Mouse (Mus musculus) ES-CJ7 (cell line): Measurements from ENCODE around the gene Egfl7.

Experiments used
- DNase-seq: peaks from one replicate; pipeline ENCODE4 v3.0.0; 2011; ENCODE audit warnings: low read depth, low spot score

Gene Egfl7

DNA sequence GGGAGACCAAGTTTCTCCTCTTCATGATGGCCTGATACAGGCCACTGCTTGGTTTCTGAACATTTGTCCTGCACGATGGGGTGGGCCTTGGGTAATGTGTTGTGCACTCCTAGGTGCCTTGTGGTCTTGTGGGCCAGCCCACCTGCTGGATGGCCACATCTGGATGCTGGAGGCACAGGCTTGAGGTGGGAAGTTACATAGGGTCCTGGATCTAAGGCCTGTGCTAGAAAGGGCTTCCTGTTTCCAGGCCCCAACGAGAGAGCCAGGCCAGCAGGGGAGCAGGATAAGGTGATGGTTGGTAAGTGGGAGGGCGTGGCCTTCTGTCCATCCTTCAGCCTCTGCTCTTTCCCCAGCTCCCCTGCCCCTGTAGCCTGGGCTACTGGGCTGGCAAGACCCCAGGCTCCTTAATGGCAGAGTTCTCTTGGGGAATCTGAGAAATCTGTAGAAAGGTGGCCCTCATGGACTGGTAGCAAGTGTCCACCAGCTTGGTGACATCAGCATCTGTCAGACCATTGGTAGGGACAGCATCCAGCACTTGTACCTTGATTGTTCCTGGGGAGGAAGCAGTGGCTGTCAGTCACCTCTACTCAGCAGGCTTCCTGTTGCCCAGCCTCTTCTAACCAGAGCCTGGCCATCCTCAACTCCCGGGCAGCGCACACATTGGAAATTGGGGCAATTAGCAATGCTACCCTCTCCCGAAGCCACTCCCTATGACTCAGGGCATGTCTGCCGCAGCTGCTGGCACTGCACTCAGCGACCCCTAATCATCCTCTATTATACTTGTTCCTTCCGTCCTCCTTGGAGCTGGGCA, 13.6 kb downstream of the Egfl7 start:
- DNase-seq = no peak

DNA sequence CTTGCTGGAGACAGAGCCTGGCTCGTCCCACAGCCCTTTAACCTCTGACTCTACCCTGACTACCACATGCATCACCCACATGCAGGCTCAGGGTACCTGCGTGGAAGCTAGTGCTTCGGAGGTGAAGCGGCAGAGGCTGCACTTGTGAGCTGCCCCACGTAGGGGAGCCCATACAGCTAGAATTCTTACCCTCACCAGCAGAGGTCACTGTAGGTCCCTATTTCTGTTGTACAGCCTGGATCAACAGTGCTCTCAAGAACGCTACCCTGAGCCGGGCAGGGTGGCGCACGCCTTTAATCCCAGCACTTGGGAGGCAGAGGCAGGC, 14.2 kb downstream of the Egfl7 start:
- peak; percentile 94 for DNase-seq

- peak; percentile 84 for DNase-seq
Observed at GRCm38 (mm10) chr2:26594461-26594933, 14.7 kb downstream of the Egfl7 start.

DNA sequence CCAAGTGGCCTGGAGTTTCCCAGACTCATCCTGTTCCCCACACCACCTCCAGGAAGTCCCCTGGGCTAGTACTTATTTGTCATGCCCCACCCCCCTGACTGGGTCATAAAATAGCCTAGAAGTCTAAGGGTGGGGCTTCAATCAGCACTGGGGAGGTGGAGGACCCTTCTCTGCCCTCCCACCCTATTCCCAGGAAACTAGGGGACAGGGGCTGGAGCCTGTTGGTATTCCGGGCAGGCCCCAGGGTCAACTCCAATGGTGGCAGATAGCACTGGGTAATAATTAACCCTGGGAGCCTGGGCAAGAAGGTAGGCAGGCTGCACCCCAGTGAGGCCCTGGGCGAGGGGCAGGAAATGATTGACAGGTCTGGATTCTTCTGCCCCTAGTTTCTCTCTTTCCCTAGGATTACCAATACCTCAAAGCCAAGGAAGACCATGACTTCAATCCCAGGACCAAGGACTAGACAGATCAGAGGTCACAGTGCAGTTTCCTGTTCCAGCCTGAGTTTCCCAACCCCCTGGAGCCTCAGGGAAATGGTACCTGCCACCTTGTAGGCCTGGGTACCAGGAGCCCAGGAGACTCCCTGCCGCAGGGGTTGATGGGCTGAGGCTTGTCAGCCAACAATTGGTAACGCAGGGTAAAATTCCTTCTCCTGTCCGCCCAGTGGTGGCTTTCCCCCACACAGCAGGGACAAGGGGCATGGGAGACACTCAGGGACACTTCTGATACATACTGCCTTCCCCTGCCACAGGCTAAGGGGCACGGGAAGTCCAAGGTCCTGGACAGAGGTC, 15.3 kb downstream of the Egfl7 start:
- DNase-seq = no peak

GRCm38 (mm10) chr2:26595725-26596435, 16.1 kb downstream of the Egfl7 start:
- DNase-seq = no peak

DNA sequence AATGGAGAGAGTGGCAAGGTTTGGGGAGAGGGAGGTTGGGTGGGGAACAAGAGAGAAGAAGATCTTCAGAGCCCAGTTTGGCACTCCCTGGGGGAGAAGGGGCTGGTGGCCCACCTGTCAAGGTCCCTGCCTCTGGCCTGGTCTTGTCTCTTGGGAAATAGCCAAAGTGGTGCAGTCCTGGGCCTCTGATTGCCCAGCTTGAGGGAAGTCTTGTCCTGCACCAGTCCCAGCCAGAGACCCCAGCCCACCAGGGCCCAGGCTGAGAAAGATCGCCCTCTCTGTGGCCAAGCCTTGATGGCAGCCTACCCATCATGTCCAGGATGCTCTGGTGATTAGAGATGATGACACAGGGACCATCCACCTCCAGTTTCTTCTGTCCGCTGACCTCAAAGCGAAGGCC, 17.1 kb downstream of the Egfl7 start:
- DNase-seq = no peak

GRCm38 (mm10) chr2:26597810-26598209, 18.0 kb downstream of the Egfl7 start:
- no peak for DNase-seq

DNA sequence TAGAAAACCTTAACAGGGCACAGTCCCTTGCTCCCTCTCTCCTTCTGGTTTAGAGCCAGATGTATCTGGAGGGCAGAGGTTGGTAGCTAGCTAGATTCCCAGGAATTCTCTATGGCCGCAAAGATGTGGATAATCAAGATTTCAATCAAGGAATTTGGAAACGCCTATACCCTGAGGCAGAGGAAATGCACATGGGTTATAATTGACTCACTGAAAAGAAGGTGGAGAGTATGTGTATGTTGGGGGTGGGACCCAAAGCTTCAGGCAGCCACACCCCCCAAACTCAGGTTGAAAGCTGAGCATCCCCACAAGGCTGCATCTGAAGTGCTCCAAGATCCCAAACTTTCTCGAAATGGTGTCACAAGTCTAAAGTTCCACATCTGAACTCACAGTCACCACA, 18.6 kb downstream of the Egfl7 start:
- no peak for DNase-seq

DNA sequence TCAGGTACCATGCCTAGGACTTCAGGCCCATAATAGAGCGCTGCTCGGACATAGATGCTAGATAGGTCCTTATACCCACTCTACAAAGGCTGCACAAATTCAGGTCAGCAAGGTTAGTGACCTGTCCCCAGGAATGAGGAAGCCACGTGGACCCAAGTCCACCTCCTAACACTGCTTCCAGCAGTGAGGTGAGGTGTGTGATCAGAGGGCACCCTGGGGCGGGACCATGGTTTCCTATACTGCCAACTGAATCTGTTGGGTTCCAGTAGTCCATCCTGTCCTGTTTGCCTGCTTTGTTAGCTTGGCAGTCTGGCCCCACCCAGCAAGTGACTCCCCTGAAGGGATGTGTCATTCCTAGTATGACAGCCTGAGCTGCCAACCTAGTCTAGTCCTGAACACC, 20.2 kb downstream of the Egfl7 start:
- DNase-seq = no peak

- DNase-seq = peak; percentile 88
Observed at GRCm38 (mm10) chr2:26600664-26601063, 20.9 kb downstream of the Egfl7 start.

GRCm38 (mm10) chr2:26601595-26601994, 21.8 kb downstream of the Egfl7 start:
- DNase-seq = no peak

- no peak for DNase-seq
Observed at GRCm38 (mm10) chr2:26602631-26603030, 22.8 kb downstream of the Egfl7 start.

DNA sequence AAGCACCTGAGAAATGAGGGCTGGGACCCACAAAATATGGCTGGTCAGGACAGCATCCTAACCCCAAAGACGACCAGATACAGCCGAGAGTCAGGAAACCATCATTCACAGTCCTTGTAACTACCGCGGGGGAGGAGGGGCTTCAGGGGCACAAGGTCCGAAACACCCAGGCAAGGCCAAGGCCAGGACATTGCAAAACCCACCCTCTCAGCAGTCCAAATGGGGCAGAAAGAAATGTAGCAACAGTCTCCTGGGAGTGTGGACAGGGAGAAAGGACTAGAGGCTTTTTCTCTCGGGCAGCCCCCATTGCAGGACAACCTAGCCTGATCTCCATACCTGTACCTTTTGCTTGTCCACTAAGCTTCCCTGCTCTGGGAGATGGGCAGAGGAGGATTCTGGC, 23.3 kb downstream of the Egfl7 start:
- no peak for DNase-seq

DNA sequence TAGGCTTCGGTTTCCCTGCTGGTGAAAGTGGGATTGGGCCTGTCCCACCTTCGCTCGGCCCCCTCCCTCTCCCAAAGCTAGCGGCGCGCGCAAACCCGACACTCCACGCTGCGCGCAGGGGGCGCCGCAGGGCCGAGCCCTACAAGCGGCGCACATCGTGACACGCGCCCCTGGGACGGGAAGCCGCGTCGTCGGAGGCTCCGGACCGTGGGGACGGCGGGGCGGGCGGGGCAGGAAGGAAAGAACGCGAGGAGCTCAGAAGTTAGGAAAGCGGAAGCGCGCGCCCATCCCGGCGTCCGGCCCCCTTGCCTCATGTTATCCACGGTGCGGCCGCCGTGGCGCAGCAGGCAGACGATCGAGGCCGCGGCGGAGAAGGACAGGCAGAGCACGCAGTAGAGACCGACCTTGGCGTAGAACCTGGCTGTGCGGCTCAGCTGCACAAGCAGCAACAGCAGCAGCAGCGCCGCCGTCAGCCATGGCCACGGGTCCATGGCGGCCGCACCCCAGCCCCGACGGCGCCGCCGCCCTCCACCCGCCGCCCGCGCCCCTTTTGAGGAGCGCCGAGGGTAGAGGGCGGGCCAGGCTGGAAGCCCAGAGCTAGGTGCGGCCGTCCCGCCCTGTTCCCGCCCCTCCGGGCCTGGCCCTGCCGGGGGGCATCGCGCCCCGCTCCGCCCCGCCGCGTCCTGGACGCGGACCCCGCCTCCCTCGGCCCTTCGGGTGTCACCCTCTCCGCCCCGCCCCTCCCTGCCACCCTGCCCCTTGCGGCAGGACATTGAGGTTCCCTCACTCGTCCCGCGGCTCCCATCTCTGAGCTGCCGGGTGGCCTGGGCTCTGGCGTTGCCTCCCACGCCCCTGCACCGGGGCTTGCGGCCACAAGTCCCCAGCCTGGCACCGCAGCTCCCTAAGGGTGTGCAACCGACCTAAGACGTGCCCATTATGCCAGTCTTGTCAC, 24.2 kb downstream of the Egfl7 start, which contains the start of gene Agpat2:
TSS of gene Agpat2 (minus strand) at position 698 of the 952 bp plus-strand sequence.
- peak; percentile 82 for DNase-seq

GRCm38 (mm10) chr2:26605331-26605730, 25.5 kb downstream of the Egfl7 start:
- DNase-seq = no peak

DNA sequence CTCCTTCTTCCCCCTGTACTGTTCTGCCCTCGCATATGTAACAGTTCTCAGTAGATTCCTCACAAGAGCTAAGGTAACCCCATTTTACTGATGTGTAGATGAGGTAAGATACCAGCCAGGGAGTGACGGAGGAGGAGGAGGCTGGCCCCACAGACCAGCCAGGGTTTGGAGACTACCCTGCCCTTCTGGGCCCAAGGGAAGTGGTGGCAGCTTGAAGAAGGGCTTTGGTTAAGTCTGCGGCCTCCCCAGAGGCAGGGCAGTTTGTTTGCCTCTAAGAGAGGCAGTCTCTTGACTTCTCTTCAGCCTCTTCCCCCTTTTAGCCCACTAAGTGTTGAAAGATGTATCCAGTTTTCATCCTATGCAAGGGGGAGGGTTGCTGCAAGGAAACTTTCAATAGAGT, 26.8 kb downstream of the Egfl7 start:
- DNase-seq = no peak

DNA sequence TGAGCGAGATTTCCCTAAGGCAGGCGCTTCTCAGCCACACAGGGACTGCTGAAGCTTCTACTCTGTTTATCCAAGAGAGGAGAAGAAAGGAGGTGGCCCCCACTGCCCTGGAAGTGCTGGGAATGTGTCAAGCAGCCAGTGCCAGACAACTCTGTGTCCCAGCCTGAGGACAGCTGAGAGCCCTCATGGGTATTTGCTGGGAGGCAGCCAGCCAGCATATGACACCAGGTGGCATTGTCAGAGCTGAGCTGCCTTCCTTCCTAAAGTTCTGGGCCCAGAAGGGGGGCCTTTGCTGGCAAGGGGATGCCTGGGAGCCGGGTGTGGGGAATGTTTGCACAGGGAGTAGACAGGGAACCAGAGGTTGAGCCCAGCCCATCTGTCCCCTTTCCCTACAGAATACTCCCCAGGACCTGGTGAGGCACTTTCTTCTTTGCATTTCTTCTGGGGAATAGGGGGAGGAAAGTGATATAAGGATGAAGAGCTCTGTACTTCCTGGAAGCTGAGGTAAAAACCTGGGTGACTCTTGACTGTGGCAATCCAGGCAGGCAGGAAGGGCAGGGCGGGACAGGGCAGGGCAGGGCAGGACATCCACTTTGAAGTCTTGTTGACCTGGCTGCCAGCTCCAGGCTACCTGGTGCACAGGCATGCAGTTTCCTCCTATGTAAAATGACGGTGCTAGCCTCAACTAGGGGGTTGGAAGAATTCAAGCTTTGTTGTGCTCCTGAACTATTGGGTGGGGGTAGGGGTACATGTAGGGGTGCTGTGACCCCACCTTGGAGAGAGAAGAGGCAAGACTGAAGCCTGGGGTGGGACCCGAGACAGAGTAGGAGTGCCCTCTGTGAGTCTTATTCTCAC, 27.5 kb downstream of the Egfl7 start:
- no peak for DNase-seq

DNA sequence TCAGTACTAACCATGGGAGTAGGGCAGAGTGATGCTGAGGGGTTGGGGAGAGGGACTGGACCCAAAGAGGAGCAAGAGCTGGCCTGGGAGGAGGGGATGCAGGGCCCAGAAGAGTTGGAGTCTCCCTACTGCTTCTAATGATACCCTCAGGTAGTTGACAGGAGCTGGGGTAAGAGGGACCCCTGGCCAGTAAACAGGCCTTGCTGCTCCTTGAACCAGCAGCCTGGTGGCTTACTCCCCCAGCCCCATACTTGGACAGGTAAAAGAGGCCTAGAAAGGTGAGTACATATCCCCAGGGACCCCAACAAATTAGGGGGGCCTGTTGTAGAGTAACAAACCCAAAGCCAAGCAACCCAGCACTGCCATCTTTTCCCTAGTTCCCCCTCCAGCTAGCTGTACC, 29.0 kb downstream of the Egfl7 start:
- no peak for DNase-seq

- DNase-seq = no peak
Observed at GRCm38 (mm10) chr2:26609261-26609661, 29.4 kb downstream of the Egfl7 start.

DNA sequence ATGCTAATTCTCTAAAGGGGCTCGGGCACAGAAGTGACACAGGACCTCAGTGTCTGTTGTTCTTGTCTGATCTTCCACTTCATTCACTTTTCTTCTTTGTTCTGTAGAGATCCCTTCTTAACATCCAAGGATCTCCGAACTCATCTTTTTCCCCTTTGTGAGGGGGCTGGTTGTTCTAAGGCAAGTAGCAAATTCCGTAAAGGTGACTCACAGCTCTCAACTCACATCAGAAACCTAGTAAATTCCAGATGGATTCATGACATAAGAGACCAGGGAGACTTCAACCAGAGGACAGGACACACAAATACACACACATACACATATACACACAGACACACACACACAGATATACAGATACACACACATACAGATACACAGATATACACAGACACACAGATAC, 30.7 kb downstream of the Egfl7 start:
- no peak for DNase-seq
